Mouse (Mus musculus) adrenal gland, postnatal 10 days (tissue): Measurements from ENCODE around the gene Boll. TPM values are rescaled to one million over a fixed set of nuclear protein-coding genes. Genes with fewer than 3 reads are reported as not detected.

Experiments used
- DNase-seq: peaks from one replicate; pipeline ENCODE4 v3.0.0; 2021; ENCODE audit warnings: mixed read lengths
- total RNA-seq, 2 experiments: library from RNA; stranded (reverse); gene quantifications; 2 replicates each; pipeline ENCODE4 v1.2.3; 2021

Boll gene
- total RNA-seq, 2 experiments from 2014 or later = not detected

GRCm38 (mm10) chr1:55237643-55238161, 125.6 kb downstream of the Boll start:
- peak; percentile 40 for DNase-seq

- peak; percentile 98 for DNase-seq
Observed at GRCm38 (mm10) chr1:55236890-55237642, 126.2 kb downstream of the Boll start, which contains the start of gene Mars2. Mars2 (plus strand) TSS chr1:55237177.

DNA sequence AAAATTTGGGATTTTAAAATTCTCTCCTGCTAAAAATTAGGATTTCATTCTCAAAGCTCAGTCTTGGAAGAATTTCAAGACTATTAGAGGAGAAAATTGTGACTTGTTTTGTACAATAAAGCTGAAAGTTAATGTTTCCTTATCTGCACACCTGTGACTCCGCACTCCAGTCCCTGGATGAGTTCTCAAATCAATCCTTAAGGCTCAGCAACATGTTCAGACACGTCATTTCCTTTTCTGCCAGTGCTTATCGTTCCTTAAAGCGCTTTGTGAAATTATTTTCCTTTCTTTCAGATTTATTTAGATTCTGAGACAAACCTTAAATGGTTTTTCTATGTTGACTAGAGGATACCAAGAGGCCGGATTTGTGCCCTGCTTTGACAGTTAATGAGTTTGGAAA, 126.8 kb downstream of the Boll start:
- DNase-seq = no peak

DNA sequence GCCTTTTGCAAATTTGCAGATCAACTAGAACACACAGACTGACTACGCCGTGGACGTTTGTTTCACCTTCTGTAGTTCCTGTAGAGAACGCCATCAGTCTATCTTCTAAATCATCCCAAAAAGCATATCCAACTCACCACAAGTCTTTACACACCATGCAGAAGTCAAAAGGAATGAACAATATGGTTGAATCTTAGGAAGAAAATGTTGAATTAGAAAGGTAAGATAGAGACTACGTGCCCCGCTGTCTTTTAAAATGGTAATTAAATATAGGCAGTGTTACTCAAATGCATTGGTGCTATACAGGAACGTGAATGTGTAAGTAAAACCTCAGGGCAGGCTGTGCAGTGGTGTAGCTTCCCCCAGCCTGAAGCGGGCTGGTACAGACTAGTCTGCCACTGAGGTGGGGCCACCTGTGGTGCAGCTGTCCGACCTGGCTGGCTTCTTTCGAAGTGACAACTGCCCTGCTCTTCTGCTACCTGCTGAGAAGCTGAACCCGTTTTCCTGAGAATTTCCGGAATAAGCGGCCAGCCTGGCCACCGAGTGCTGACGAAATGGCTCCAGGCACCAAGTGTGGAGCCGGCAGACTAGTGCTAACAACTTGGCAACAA, 128.3 kb downstream of the Boll start:
- DNase-seq = no peak

DNA sequence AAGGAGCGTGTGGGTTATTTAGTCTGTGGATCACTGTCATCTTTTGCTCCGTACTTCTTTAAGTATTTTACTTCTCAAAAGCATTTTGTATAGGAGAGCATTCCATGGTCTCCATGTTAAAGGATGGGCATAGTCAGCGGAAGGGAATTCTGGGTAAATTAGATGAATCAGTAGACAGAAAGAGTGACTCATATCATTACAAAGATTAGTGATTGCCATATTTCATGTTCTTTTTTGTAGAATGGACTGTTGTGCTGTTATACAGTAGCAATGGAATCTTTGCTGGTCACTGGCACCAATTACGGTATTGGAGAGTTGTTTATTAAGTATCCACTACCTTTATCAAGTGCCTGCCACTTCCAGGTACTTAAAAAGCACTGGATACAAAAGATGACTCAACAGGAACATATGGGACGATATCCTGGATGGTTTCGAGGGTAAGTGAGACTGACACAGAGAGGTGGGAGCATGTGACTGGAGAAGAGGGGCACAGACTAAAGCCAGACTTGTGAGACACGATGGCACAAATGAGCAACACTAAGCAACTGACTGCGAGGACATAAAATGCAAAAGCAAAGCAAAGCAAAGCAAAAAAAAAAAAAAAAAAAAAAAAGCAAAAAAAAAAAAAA, 134.9 kb downstream of the Boll start:
- DNase-seq = no peak

DNA sequence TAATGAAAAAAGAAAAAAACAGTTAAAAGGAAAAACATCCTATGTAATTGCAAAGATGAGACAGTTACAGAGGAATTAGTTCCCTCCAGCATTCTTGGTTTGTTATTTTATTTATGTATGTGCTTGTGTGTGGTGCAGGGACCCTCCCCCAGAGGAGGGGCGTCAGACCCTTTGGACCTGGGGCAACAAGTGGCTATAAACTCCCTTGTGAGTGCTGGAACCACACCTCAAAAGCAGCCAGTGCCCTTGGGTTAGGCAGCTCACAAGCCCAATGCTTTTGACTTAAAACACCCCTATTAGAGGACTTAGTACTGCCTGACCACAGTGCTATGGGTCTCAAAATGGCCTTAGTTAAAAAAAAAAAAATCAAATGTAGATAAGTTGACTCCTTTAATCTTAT, 135.9 kb downstream of the Boll start:
- DNase-seq = no peak

- DNase-seq = peak; percentile 66
Observed at GRCm38 (mm10) chr1:55226011-55226857, 137.0 kb downstream of the Boll start, which contains the start of gene Rftn2. Rftn2 (minus strand) TSS chr1:55226782.

GRCm38 (mm10) chr1:55225398-55225797, 137.9 kb downstream of the Boll start:
- no peak for DNase-seq

- DNase-seq = no peak
Observed at GRCm38 (mm10) chr1:55224111-55224510, 139.2 kb downstream of the Boll start.

GRCm38 (mm10) chr1:55223026-55223425, 140.2 kb downstream of the Boll start:
- no peak for DNase-seq

DNA sequence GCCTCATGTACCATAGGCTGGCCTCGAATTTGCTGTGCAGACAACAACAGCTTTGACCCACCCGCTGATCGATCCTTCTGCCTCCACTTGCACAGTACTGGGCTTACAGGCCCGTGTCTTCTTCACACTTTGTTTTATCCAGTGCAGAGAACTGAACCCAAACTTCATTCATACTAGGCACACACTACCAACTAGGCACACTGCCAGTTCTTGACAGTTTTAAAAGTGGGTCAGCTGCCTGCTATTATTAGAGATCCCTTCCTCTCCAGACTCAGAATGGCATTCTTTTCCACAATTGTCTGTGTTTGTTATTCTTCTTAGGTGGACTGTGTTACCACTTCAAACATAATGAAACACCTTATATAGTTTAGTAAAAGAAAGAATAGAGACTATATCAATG, 141.9 kb downstream of the Boll start:
- DNase-seq = no peak

DNA sequence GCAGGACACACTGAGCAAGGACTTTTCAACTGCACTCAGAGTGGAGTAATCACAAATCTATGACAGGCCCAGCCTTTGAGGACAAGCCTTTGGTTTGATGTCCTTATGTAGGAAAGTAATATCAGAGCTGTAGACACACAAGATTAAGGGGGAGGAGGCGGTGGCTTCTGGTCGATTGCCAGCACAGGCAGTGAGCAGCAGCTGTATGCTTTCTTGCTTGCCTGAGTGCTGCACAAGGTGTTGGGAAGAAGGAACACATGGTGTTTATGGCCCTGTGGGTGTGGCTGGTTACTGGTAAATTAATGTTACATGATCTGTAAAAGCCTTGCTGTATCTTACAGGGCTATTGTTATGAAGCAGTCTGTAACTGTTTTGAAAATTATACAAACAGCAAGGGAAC, 146.1 kb downstream of the Boll start:
- DNase-seq = peak; percentile 73

GRCm38 (mm10) chr1:55215185-55215813, 148.0 kb downstream of the Boll start:
- DNase-seq = no peak

- DNase-seq = no peak
Observed at GRCm38 (mm10) chr1:55213936-55214335, 149.3 kb downstream of the Boll start.

DNA sequence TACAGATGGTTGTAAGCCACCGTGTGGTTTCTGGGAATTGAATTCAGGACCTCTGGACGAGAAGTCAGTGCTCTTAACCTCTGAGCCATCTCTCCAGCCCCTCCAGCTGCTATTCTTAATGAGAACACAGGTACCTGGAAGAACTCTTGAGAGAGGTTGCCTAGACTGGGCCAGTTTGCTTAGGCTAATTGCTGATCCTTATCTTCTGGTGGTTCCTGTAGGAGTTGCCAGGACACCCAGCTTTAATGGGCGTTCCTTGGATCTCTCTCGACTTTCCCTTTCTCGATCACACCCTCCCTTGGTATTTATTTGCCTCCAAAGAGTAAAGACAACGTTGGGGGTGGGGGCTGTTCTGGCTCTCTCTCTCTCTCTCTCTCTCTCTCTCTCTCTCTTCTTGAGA, 149.8 kb downstream of the Boll start:
- no peak for DNase-seq

GRCm38 (mm10) chr1:55212771-55213170, 150.5 kb downstream of the Boll start:
- DNase-seq = no peak

- DNase-seq = peak; percentile 52
Observed at GRCm38 (mm10) chr1:55211081-55211480, 152.2 kb downstream of the Boll start.

GRCm38 (mm10) chr1:55210202-55210965, 152.9 kb downstream of the Boll start:
- no peak for DNase-seq

DNA sequence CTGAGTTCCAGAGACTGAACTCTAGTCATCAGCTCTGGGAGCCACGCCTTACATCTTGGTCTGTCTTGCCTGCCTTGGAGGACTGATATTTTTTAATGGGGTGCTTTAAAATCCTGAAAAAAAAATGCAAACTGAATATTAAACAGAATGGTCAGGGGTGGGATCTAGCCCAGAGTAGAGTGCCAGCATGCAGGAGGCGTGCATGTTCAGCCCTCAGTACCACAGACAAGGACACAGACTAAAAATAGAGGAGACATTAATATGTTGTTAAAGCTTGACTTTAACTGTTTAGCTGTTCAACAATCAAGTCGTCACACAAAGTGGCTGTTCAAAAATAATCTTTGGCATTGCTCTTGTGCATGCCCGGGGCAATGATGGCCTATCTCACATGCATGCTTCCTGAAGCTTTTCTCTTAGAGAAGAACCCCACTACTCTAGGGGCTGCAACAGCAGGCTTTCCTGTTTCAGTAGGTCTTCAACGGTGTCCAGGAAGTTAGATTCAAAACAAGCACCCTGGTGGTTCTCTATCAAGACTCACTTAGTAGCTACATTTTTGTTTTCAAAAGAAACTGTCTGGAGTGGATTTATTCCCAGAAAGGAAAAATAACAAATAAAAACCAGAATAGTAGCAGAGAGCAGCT, 154.6 kb downstream of the Boll start:
- DNase-seq = no peak

- peak; percentile 39 for DNase-seq
Observed at GRCm38 (mm10) chr1:55207561-55207960, 155.7 kb downstream of the Boll start.
